Mouse (Mus musculus) lung, postnatal 0 days (tissue): ENCODE results near the gene Slc39a5.
A peak's percentile ranks its signal among the peaks of the same experiment; 100 is the strongest.

Experiments
- CTCF ChIP-seq: IDR thresholded peaks from 2 replicates; pipeline ENCODE4 v1.5.1; 2016; ENCODE audit warnings: antibody characterized with exemption, mild to moderate bottlenecking
- EP300 ChIP-seq: IDR thresholded peaks from 2 replicates; pipeline ENCODE4 v1.6.1; 2016; ENCODE audit warnings: antibody characterized with exemption, mild to moderate bottlenecking, control low read depth

- TF ChIP-seq CTCF = peak; percentile 39
- no peak for TF ChIP-seq EP300
These were observed 26.6 kb downstream of the Slc39a5 start for GRCm38 (mm10) chr10:128374393-128374792.
